Mouse (Mus musculus) B cell, adult (primary cell): ENCODE results near the gene Poglut1. TPM values are rescaled to one million over a fixed set of nuclear protein-coding genes. Genes with fewer than 3 reads are reported as not detected.

Source experiments
- total RNA-seq: library from RNA; stranded (reverse); gene quantifications from 4 replicates; pipeline ENCODE4 v1.2.4, GENCODE M21; 2023; ENCODE audit not compliant: inconsistent age

Poglut1 gene
- total RNA-seq = 24.1 to 25.6 TPM (median 24.9 TPM) in 4 replicates

DNA sequence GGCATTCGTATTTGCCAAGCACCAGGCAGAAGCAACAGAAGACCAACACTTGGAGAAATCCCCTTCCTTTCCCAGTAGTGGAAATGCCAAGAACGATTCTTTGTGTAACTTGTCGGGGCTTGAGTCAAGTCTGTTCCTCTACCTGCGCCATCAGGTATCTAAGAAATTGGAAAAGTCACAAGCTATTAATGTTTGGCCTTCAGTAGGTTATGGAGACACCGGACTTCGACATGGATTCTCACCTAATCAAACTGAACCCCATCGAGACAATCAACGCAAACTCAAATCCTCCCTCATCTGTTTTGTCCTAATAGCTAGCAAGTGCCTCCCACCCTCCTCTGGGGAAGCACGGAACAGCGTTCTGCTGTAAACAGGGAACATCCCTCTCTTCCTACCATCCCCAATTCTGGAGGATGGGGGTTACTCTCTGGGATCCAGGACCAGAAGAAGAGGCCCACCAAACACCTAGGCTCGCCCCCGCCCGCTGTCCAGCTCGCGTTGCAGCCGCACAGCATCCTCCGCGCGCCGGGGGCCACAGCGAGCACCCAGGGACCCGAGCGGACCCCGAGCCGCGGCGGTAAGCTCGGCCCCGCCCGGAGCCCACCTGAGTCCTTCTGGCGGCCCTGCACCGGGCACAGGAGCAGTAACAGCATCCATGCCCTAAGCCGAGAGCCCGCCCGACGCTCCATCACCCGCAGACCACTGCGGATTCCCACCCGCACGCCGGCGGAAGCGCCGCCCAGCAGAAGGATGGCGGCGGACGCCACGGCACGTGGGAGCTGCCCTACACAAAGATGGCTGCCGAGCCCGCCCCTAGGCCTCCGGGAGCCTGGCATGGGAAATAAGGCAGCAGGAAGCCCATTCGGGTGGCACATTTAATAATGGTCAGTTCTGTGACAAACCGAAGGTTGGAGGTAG lies at the start of gene Poglut1:
Poglut1 (minus strand) TSS at position 780 of the 918 bp plus-strand sequence.

DNA sequence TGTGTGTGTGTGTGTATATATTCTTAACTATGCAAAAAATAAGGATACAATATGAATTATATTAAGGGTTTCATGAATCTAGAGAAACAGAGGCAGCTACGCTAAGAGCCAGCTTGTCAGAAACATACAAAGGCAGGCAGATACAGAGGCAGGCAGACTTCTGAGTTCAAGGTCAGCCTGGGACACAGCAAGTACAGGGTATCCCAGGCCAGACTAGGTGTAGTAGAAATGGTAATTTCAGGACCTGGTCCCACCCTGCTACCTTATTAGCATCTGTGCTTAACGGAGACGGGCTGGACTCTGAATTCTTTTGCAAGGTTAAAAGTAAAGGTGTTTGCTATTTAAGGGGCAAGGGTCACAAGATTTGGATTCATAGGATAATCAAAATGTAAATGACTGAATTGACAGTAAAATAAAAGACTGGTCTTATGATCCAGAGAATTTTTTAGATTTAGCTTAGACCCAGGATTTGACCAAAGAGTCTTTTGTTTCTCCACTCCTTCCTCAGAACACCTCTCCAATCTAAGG lies 8.2 kb upstream of the Poglut1 start, which contains the start of gene Tmem39a:
Tmem39a (plus strand) TSS at position 478 of the 528 bp plus-strand sequence.

DNA sequence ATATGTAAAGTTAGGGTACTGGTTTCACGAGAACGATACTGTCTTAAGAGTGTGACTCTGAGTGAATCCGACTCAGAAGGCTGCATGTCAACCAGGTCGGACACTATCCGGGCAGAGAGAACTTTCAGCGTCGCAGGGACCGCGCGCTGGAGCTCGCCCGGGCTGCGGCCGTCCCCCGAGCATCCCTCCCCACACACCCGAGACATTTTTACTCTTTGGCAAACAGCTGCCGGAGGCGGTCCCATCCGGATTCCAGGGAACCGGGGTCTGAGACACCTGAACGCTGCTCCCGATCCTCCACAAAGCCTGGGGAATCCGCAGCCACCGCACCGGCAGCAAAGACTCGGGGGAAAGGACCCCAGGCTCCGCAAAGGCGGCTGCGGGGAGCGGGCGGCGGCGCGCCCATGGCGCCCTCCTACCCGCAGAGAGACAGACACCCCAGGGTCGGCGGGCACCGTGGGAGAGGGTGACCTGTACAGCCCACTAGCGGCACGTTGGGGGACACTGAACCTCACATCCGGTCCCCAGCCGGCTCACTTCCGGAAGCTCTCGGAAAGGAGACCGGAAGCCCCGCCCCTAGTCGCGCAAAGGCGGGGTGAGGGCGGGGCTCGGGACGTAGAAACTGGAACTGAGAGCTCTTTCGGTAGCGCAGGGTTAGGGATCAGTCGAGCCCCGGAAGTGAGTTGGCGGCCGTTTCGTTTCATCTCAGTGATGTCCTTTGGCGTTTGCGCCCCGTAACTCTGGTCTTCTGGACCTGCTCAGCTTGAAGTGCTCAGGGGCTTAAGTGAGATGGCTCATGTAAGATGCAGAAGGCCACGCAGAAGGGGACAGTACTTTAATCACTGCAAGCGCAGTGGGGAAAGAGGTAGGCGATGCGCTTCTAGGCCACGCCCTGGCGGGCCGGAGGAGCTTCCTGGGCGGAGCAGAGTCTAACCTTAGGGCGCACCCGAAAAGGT lies 27.7 kb downstream of the Poglut1 start, which contains the start of gene Timmdc1:
Timmdc1 (minus strand) TSS at position 535 of the 956 bp plus-strand sequence.

Other genes with a start within 250 kb of the Poglut1 start
- gene Maats1, start 208.1 kb downstream of the Poglut1 start, total RNA-seq = 0.21 to 0.45 TPM in 2 of 4 replicates, not detected in the others
- gene Cox17, start 203.3 kb downstream of the Poglut1 start, total RNA-seq = 63.0 to 99.1 TPM (median 91.4 TPM) in 4 replicates
- gene Gm21987, start 203.2 kb downstream of the Poglut1 start, total RNA-seq = not detected in 4 replicates
- gene Popdc2, start 188.0 kb downstream of the Poglut1 start, total RNA-seq = 0.60 to 0.69 TPM in 2 of 4 replicates, not detected in the others
- gene Pla1a, start 117.1 kb downstream of the Poglut1 start, total RNA-seq = not detected in 4 replicates
- gene Adprh, start 97.6 kb downstream of the Poglut1 start, total RNA-seq = 29.7 to 32.4 TPM (median 30.3 TPM) in 4 replicates
- 1.7 to 2.5 TPM (median 1.9 TPM) in 4 replicates for gene Cd80, start 94.7 kb downstream of the Poglut1 start, total RNA-seq
- gene Timmdc1, start 27.6 kb downstream of the Poglut1 start, total RNA-seq = 19.3 to 21.1 TPM (median 19.9 TPM) in 4 replicates
- 50.3 to 63.0 TPM (median 55.0 TPM) in 4 replicates for gene Tmem39a, start 8.4 kb upstream of the Poglut1 start, total RNA-seq
- gene Arhgap31, start 163.0 kb upstream of the Poglut1 start, total RNA-seq = 2.7 to 3.3 TPM (median 2.9 TPM) in 4 replicates
- 0.35 to 1.4 TPM (median 0.88 TPM) in 4 replicates for gene B4galt4, start 192.0 kb upstream of the Poglut1 start, total RNA-seq